Mouse (Mus musculus): Measurements from ENCODE around the gene 2900026A02Rik.

Gene 2900026A02Rik

GRCm38 (mm10) chr5:113149052-113149451 is 72.0 kb downstream of the 2900026A02Rik start:
- no peak for DNase-seq (ENCODE audit: low spot score)

- no peak for DNase-seq (ENCODE audit: low spot score)
Observed at GRCm38 (mm10) chr5:113147994-113148471, 73.0 kb downstream of the 2900026A02Rik start.

- no peak for DNase-seq (ENCODE audit: low spot score)
Observed at GRCm38 (mm10) chr5:113146656-113147055, 74.4 kb downstream of the 2900026A02Rik start.

- DNase-seq (ENCODE audit: low spot score), result no peak
Observed at GRCm38 (mm10) chr5:113145171-113145570, 75.9 kb downstream of the 2900026A02Rik start.

GRCm38 (mm10) chr5:113142486-113142885 is 78.5 kb downstream of the 2900026A02Rik start:
- DNase-seq (ENCODE audit: low spot score), result no peak

GRCm38 (mm10) chr5:113142018-113142417 is 79.0 kb downstream of the 2900026A02Rik start:
- no peak for DNase-seq (ENCODE audit: low spot score)

- no peak for DNase-seq (ENCODE audit: low spot score)
Observed at GRCm38 (mm10) chr5:113140872-113141271, 80.2 kb downstream of the 2900026A02Rik start.

- DNase-seq (ENCODE audit: low spot score), result no peak
Observed at GRCm38 (mm10) chr5:113140051-113140450, 81.0 kb downstream of the 2900026A02Rik start.

GRCm38 (mm10) chr5:113139064-113139726 is 81.8 kb downstream of the 2900026A02Rik start:
- DNase-seq (ENCODE audit: low spot score), result no peak

- DNase-seq (ENCODE audit: low spot score), result peak; percentile 52
Observed at GRCm38 (mm10) chr5:113138319-113139063, 82.5 kb downstream of the 2900026A02Rik start.

- no peak for DNase-seq (ENCODE audit: low spot score)
Observed at GRCm38 (mm10) chr5:113137691-113138318, 83.2 kb downstream of the 2900026A02Rik start.

GRCm38 (mm10) chr5:113136951-113137487 is 84.0 kb downstream of the 2900026A02Rik start:
- DNase-seq (ENCODE audit: low spot score), result no peak

- peak; percentile 38 for DNase-seq (ENCODE audit: low spot score)
Observed at GRCm38 (mm10) chr5:113135513-113135912, 85.5 kb downstream of the 2900026A02Rik start.

- no peak for DNase-seq (ENCODE audit: low spot score)
Observed at GRCm38 (mm10) chr5:113133722-113134710, 87.0 kb downstream of the 2900026A02Rik start.

- no peak for DNase-seq (ENCODE audit: low spot score)
Observed at GRCm38 (mm10) chr5:113133080-113133491, 88.0 kb downstream of the 2900026A02Rik start.

GRCm38 (mm10) chr5:113132635-113133041 is 88.4 kb downstream of the 2900026A02Rik start:
- DNase-seq (ENCODE audit: low spot score), result no peak

GRCm38 (mm10) chr5:113128426-113128825 is 92.6 kb downstream of the 2900026A02Rik start:
- no peak for DNase-seq (ENCODE audit: low spot score)

- DNase-seq (ENCODE audit: low spot score), result no peak
Observed at GRCm38 (mm10) chr5:113126476-113126875, 94.6 kb downstream of the 2900026A02Rik start.

- DNase-seq (ENCODE audit: low spot score), result no peak
Observed at GRCm38 (mm10) chr5:113123693-113124092, 97.3 kb downstream of the 2900026A02Rik start.

- no peak for DNase-seq (ENCODE audit: low spot score)
Observed at GRCm38 (mm10) chr5:113122326-113123054, 98.5 kb downstream of the 2900026A02Rik start.

GRCm38 (mm10) chr5:113121591-113121875 is 99.5 kb downstream of the 2900026A02Rik start:
- DNase-seq (ENCODE audit: low spot score), result no peak
